Mouse (Mus musculus) cerebellum, adult 2 months (tissue): ENCODE measurements around the gene Inip.

Source experiments
- CTCF ChIP-seq: fragments of 200-500 bp; IDR thresholded peaks from 2 replicates; pipeline ENCODE4 v1.5.1; 2011; ENCODE audit warnings: low read depth, mild to moderate bottlenecking, control low read depth, low read length, moderate library complexity, borderline replicate concordance; ENCODE audit not compliant: insufficient read depth
- POLR2A ChIP-seq: fragments of 200-500 bp; IDR thresholded peaks from 2 replicates; pipeline ENCODE4 v1.6.1; 2011; ENCODE audit warnings: low read length, control low read depth, borderline replicate concordance; ENCODE audit not compliant: insufficient read depth

- TF ChIP-seq CTCF (no peak), POLR2A (peak; percentile 0; the same call in 1 of the 2 replicates)
These were observed 5.4 kb upstream of the Inip start for GRCm38 (mm10) chr4:59806879-59807195.
